Mouse (Mus musculus) hindbrain, postnatal 0 days (tissue): ENCODE measurements at regions not wholly inside any gene's neighbourhood (a gene's known extent, or its start where the extent isn't known, plus 50 kb on each side); places are given as distances from the start of the nearest gene placed in this dataset.

Experiments used
- ATAC-seq: fragments of 200-750 bp; cut with Nextera tagmentation; 2 replicates; pipeline ENCODE4 v1.8.0; 2017; ENCODE audit warnings: mild to moderate bottlenecking, moderate TSS enrichment, moderate library complexity
- DNase-seq: peaks from one replicate; pipeline ENCODE4 v3.0.0-alpha.2; 2015; ENCODE audit warnings: low spot score
- H3K27ac ChIP-seq: fragments of 300-500 bp; sonication (generic); 2 replicates; pipeline ENCODE4 v1.5.1; 2014; ENCODE audit warnings: mild to moderate bottlenecking
- H3K27me3 ChIP-seq: fragments of 300-500 bp; sonication (generic); 2 replicates; pipeline ENCODE4 v1.6.1; 2014; ENCODE audit warnings: low read length, mixed read lengths; ENCODE audit not compliant: insufficient read depth
- H3K36me3 ChIP-seq: fragments of 300-500 bp; sonication (generic); 2 replicates; pipeline ENCODE4 v1.6.1; 2014; ENCODE audit warnings: low read length, mixed read lengths; ENCODE audit not compliant: insufficient read depth
- H3K4me1 ChIP-seq: fragments of 300-500 bp; sonication (generic); 2 replicates; pipeline ENCODE4 v1.6.1; 2014; ENCODE audit warnings: antibody characterized with exemption, low read length, mixed read lengths; ENCODE audit not compliant: insufficient read depth
- H3K4me2 ChIP-seq: fragments of 300-500 bp; sonication (generic); 2 replicates; pipeline ENCODE4 v1.6.1; 2014; ENCODE audit warnings: low read depth, mild to moderate bottlenecking, low read length, moderate library complexity, mixed read lengths
- H3K4me3 ChIP-seq: fragments of 300-500 bp; sonication (generic); 2 replicates; pipeline ENCODE4 v1.5.1; 2014; ENCODE audit warnings: low read length
- H3K9ac ChIP-seq: fragments of 300-500 bp; sonication (generic); replicated peaks from 2 replicates; pipeline ENCODE4 v1.6.1; 2014; ENCODE audit warnings: mild to moderate bottlenecking, low read length, moderate library complexity, mixed read lengths
- H3K9me3 ChIP-seq: fragments of 300-500 bp; sonication (generic); 2 replicates; pipeline ENCODE4 v1.6.1; 2016; ENCODE audit warnings: low read length, mixed read lengths
- CTCF ChIP-seq: IDR thresholded peaks from 2 replicates; pipeline ENCODE4 v1.5.1; 2016; ENCODE audit warnings: antibody characterized with exemption, control low read depth, low read depth
- WGBS: fragments of 180-500 bp; shearing (Covaris S2); extraction: QIAGEN DNeasy Blood & Tissue Kit; methylation state at CpG from one replicate; pipeline ENCODE4 v1.1.7; 2014; 5-methylcytosine and 5-hydroxymethylcytosine counted together

- Histone ChIP-seq H3K9me3 (no peaks in the 10 kb centered on the region), H3K4me2 (peak overlapping the region; percentile 30; the same call in 1 of the 2 replicates), H3K27ac (peak overlapping the region; percentile 71; the same call in 1 of the 2 replicates), H3K9ac (no peak overlapping the region), H3K4me1 (no peaks in the 10 kb centered on the region; the same call in 1 of the 2 replicates), H3K4me3 (no peak overlapping the region), H3K36me3 (no peaks in the 10 kb centered on the region), H3K27me3 (no peaks in the 10 kb centered on the region)
- TF ChIP-seq CTCF = peak; percentile 89
- peak; percentile 89 for ATAC-seq
- WGBS = 0% methylated on average over 3 of the region's 3 CpGs
- DNase-seq = peak; percentile 88
These were observed 268.9 kb upstream of the Myo3a start for GRCm38 (mm10) chr2:21958365-21958764.

DNA sequence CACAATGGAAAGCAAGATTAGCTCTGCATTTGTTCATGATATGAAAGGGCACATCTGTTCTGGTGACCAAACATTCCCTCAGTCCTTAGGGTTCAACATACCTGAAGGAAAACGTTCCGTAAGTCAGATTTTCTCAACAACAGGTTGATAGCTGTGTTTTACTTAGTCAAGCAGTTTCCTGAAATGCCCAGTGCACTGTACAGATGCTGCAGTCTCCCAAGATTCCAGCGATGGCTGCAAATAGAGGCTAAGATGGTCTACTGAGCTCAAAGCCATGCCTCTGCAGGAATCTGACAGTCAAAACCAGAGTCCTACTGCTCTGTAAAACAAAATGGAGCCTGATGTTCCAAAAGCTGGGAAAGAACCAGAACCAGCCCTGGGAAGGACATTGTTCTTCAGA, 268.5 kb upstream of the Myo3a start:
- H3K4me3 ChIP-seq = no peak overlapping the region

GRCm38 (mm10) chr2:21963343-21964026, 263.8 kb upstream of the Myo3a start:
- Histone ChIP-seq H3K4me3 (0 out of 2 replicates have a peak overlapping the region, but pooled peaks have one; percentile 6), H3K4me2 (peak overlapping the region; percentile 50), H3K27me3 (no peaks in the 10 kb centered on the region), H3K9ac (0 out of 2 replicates have a peak overlapping the region, but pooled peaks have one; percentile 24), H3K36me3 (no peaks in the 10 kb centered on the region), H3K27ac (peak overlapping the region; percentile 60), H3K9me3 (no peaks in the 10 kb centered on the region), H3K4me1 (peaks cover 6% of the 10 kb centered on the region; the same call in 1 of the 2 replicates)
- ATAC-seq (peak; percentile 8; the same call in 1 of the 2 replicates), DNase-seq (peak; percentile 31)
- WGBS = 6% methylated on average over 7 of the region's 7 CpGs
- no peak for TF ChIP-seq CTCF

More for the DNA sequence above, 268.5 kb upstream of the Myo3a start:
- no peaks in the 10 kb centered on the region for H3K27me3 ChIP-seq
- ATAC-seq = peak; percentile 16
- no peak for TF ChIP-seq CTCF
- no peak for DNase-seq
- H3K36me3 ChIP-seq = no peaks in the 10 kb centered on the region
- peak overlapping the region; percentile 30; the same call in 1 of the 2 replicates for H3K4me2 ChIP-seq
- peak overlapping the region; percentile 71 for H3K27ac ChIP-seq
- H3K4me1 ChIP-seq = peaks cover under 1% of the 10 kb centered on the region; the same call in 1 of the 2 replicates
- H3K9me3 ChIP-seq = no peaks in the 10 kb centered on the region
- 48% methylated on average over 3 of the region's 3 CpGs for WGBS
- H3K9ac ChIP-seq = no peak overlapping the region

DNA sequence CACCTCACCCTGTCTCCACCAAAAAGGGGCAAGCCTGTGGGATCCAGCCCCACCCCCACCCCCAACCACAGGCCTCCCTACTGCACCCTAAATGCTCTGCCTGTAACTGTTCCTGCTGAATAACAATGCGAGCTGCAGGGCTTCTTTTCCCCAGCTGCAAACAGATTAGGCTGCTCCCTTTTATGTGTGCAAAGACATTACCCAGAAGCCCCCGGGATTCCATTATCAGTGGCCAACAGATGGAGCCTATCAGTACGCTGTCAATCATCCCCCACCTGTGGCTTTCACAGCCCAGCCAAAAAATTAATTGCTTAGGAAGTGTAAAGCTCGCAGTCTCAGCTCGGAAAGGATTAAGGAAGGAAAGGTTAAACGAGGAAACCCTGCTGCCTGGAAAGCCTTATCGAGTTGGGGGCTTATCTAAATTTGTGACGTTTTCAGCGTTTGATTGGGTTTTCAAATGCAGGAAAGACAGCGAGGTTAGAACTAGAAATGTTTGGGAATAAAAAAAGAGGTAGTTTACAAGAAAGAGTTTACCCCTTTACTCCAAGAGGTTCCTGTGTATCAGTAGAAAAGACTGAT, 263.2 kb upstream of the Myo3a start:
- 0 out of 2 replicates have a peak overlapping the region, but pooled peaks have one; percentile 6 for H3K4me3 ChIP-seq
- no peaks in the 10 kb centered on the region for H3K9me3 ChIP-seq
- H3K4me1 ChIP-seq = peaks cover 6% of the 10 kb centered on the region; the same call in 1 of the 2 replicates
- H3K27me3 ChIP-seq = no peaks in the 10 kb centered on the region
- peak overlapping the region; percentile 60 for H3K27ac ChIP-seq
- peak overlapping the region; percentile 50 for H3K4me2 ChIP-seq
- WGBS = 1% methylated on average over 10 of the region's 10 CpGs
- TF ChIP-seq CTCF = no peak
- ATAC-seq (peak; percentile 92), DNase-seq (peak; percentile 87)
- 0 out of 2 replicates have a peak overlapping the region, but pooled peaks have one; percentile 24 for H3K9ac ChIP-seq
- no peaks in the 10 kb centered on the region for H3K36me3 ChIP-seq

DNA sequence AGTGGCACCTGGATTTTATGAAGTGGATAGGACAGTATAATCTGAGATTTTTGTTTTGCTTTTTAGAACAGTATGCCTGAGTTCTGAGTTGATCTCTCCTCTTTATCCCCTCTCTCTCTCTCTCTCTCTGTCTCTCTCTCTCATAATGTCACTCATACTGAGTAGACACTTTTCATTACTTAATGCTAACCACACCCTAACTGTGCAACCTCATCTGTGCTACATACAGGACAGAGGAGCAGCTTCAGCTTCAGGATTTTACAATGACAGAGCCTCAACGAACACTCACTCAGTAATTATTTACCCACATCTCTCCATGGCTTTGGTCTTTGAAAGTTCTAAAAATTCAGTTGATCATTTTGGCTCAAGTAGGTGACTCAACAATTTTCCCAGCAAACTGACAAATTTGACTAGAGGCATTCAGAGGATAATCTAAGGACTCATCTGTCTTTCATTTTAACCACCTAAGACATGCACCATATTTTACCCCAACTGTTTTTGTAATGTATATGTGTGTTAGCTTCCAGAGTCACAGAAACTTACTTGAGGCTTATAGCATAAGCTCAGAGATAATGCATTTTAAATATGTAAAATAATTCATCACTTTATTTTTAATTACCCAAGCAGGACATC, 256.4 kb upstream of the Myo3a start:
- 77% methylated on average over 1 of the region's 1 CpGs for WGBS
- H3K4me3 ChIP-seq = no peak overlapping the region
- H3K9me3 ChIP-seq = no peaks in the 10 kb centered on the region

DNA sequence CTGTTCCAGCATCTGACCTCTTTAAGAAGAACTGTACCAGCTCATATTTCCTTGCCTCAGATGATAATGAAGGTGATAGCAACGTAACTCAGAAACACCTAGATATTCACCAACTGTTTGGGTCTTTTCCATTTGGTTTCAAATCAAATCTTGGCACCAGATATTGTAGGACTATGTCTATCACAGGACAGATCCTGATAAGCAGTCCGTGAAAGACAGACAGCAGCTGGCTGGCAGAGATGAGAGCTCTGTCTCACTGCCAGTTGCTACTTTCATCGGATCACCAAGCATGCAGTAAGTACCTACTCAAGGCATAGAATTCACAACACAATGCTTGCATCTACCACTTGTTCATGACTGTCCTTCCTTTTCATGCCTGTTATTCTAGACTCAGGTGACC, 252.7 kb upstream of the Myo3a start:
- 65% methylated on average over 3 of the region's 3 CpGs for WGBS
- no peak for DNase-seq
- H3K27me3 ChIP-seq = no peaks in the 10 kb centered on the region
- TF ChIP-seq CTCF = no peak
- H3K4me1 ChIP-seq = no peaks in the 10 kb centered on the region
- no peak overlapping the region for H3K9ac ChIP-seq
- no peak overlapping the region for H3K27ac ChIP-seq
- no peak overlapping the region for H3K4me3 ChIP-seq
- H3K4me2 ChIP-seq = no peak overlapping the region
- no peak for ATAC-seq
- H3K36me3 ChIP-seq = no peaks in the 10 kb centered on the region
- no peaks in the 10 kb centered on the region for H3K9me3 ChIP-seq

More for the DNA sequence above, 256.4 kb upstream of the Myo3a start:
- H3K4me2 ChIP-seq = no peak overlapping the region
- DNase-seq (no peak), ATAC-seq (no peak)
- no peak for TF ChIP-seq CTCF
- H3K9ac ChIP-seq = no peak overlapping the region
- no peaks in the 10 kb centered on the region for H3K36me3 ChIP-seq
- H3K27me3 ChIP-seq = no peaks in the 10 kb centered on the region
- H3K4me1 ChIP-seq = no peaks in the 10 kb centered on the region
- no peak overlapping the region for H3K27ac ChIP-seq
